Mouse (Mus musculus) cortical plate, adult 2 months (tissue): Measurements from ENCODE around the gene Slc18a2.

ENCODE experiments used
- CTCF ChIP-seq: fragments of 200-500 bp; IDR thresholded peaks from 2 replicates; pipeline ENCODE4 v1.5.1; 2011; ENCODE audit warnings: mild to moderate bottlenecking, control low read depth, low read length; ENCODE audit not compliant: insufficient read depth; ENCODE audit errors: extremely low read depth
- POLR2A ChIP-seq: fragments of 200-500 bp; IDR thresholded peaks from 2 replicates; pipeline ENCODE4 v1.6.1; 2011; ENCODE audit warnings: mild to moderate bottlenecking, low read length, control low read depth; ENCODE audit not compliant: insufficient read depth; ENCODE audit errors: extremely low read depth

DNA sequence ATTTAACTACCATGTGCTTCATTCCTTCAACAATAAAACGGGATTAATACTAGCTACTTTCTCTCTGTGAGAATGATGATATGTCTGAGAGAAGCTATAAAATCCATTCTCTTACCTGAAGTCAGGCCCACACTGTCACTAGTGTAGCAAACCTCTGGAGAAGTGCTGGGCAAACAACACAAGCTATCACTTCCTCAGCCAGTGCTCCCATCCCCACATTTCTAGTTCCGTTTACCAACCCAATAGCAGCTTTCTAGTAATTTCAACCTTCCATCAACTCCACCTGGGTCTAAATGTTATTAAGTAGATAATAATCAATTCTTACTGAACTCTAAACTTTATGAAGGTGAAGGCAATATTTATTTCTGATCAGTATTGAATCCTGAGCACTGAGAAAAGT lies 82.3 kb downstream of the Slc18a2 start:
- no peak for TF ChIP-seq CTCF
- no peak for TF ChIP-seq POLR2A
